Mouse (Mus musculus): ENCODE data around the gene Fam189b.
"Not testable (repeated sequence)": the region's sequence is repeated elsewhere in the genome, so short reads cannot be mapped to it uniquely, and the experiment has no call there.

Gene Fam189b

DNA sequence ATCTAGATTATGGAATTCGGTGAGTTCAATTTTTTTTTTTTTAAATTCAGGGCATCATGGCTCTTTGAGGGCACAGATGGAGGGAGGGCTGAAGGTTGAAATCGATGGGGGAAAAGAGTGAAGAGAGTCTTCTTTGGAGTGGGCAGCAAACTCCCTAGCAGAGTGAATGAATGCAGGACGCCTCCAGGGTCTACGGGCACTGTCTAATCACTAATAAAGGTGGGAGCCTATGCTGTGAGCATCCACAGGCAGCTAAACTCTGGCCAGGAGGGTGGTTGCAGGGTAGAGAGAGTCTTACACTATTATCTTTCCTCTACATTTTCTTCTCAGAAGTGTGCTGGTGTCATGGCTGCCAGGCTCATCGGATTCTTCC is 20.2 kb downstream of the Fam189b start:
- no peak for DNase-seq (ENCODE audit: low spot score in 2 of 2)

DNA sequence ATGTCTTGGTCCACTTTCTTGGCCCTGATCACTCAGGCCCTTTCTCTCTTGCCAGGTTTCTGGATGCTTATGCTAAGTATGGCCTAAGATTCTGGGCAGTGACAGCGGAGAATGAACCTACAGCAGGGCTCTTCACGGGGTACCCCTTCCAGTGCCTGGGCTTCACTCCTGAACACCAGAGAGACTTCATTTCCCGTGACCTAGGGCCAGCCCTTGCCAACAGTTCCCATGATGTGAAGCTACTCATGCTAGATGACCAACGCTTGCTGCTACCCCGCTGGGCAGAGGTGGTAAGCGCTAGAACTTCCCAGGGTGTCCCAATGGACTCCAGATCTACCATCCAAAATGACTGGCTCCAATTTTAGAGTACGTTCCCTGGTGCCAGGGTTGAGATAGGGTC is 23.1 kb downstream of the Fam189b start:
- no peak for DNase-seq (ENCODE audit: low spot score in 2 of 2)

DNA sequence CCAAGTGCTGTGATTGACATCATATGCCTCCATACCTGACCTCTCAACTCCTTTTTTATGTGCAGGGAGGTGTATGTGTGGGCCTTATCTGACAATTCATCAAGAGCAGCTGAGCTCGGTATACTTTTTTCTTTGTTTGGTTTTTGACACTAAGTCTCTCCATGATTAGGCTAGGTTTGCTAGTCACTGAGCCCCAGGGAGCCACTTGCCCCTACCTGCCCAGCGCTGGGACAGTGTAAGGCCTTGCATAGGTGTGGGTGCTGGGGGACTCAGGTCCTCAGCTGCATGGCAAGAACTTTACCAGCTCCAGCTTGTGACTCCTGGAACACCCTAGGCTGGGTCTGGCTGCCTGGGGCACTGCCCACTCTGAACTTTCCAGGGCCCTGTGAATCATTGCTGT is 23.8 kb downstream of the Fam189b start:
- DNase-seq (ENCODE audit: low spot score in 2 of 2), result no peak

DNA sequence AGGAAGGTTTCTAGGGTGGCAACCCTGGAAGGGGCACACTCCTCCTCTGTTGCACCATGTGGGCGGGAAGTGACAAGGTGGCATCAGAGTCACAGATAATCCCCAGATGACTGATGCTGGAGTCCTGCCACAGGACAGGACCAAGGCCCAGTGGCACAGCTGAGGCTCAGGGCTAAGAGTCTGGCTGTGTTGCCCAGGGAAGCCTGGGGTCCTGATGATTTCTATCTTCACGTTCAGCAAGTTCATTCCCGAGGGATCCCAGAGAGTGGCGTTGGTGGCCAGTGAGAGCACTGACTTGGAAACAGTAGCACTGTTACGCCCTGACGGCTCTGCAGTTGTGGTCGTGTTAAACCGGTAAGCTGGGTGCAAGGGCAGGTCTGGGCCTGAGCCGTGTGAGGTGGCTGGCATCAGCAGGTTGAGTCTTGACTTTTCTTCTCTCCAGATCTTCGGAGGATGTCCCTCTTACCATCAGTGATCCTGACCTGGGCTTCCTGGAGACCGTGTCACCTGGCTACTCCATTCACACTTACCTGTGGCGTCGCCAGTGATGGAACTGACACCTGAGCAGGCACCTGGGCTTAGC is 25.2 kb downstream of the Fam189b start:
- DNase-seq (ENCODE audit: low spot score in 2 of 2), result no peak

DNA sequence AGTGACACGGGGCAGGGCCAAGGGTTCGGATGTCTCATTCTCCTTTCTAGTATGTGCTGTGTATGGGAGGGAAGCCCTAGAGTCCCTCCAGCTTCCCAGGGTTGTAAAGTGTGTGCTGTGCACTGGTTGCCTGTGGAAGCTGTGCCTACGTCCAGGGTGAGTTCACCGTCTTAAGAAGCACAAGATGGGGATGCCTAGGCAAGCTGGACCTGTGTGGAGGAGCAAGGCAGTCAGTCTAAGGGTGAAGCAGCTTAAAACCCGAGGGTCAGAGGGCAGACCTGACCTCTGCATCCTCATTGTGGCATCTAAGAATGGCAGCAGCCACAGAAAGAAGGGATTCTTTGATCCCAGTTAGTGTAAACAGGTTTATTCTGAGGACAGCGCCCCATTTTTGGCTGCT is 25.8 kb downstream of the Fam189b start:
- no peak for DNase-seq (ENCODE audit: low spot score in 2 of 2)

DNA sequence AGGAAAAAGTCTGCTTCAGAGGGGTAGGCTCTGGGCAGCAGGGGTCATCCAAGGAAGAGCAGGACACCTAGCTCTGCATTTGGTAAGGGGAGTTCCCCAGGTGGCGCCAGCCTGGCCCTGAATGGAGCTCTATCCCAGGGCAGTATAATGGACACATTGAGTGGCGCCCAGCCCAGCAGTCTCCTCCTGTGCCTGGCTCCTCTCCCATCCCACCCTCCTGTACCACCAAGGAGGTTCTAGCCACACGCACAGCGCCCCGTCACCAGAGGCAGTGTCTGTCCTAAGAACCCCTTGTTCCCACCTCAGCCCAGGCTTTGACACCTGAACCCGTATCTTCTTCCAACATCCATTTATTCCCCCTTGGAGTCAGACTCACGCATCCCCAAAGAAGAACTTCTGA is 26.8 kb downstream of the Fam189b start:
- no peak for DNase-seq (ENCODE audit: low spot score in 2 of 2)

DNA sequence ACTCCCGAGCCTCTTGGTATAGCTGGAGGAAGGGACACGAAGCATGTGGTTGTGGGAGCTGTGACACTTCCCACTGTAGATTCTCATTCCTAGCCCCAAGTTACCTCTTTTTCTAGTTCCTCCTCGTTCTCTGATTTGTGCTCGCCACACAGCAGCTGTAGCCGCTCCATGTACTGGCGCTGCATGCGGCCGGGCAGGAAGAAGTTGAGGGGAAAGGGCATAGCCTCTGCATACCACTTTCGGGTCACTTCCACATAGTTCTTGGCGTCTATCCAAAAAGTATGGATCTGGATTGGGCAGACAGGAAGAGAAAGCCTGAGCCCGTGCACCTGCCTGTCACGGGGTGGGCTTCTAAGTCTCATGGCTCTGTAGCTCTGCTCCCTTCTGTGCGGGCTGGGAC is 27.2 kb downstream of the Fam189b start:
- DNase-seq (ENCODE audit: low spot score in 2 of 2), result no peak

DNA sequence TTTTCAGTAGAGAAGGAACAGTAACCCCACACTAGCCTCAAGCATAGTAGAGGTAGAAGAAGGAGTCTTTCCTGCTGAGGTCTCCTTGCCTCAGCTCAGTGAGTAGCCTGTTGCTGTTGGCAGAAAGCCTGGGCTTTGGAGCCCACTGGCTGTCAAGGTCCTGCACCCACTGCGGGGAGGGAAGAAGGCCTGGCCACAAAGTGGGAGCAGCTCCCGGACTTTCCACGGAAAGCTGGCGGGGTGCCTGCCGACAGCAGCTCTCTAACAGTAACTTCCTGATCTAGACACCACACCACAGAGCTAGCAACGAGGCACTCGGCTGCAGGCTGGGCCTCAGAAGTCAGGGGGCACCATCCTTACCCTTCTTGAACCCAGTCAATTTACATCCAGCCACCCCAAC is 27.8 kb downstream of the Fam189b start:
- DNase-seq (ENCODE audit: low spot score in 2 of 2), result no peak

DNA sequence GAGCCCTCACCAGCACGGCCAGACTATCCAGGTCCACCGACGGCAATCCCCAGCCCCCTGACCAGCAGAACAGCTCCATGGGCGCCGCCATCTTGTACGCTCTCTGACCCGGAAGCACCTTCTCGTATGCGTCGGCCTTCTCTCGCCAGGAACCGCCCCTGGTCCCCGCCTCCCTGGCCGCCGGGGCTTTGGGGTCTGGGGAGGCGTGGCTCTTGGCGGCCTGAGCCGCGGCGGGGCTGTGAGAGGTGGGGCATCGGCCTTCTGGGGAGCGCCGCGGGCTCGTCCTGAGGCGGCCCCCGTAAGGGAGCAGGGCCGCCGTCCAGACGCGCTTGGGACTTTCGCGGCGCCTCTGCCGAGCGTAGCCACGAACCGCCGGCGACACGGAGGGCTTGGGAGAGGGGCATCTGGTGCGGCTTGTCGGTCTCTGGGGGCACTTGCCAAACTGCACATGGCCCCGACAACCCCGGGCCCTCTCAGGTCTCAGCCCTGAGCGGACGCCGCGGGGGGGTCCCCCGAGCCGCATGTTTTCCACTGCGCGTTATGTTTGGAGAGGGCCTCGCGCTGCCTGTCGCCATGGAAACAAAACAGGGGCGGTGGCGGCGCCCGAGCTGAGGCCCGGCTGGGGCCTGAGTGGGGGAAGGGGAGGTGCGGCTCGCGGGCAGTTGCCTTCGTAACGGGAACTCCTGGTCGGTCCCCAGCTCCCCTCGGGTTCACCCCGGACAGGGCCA is 31.0 kb downstream of the Fam189b start:
- peak; percentile 88 to 90 for DNase-seq (ENCODE audit: low spot score in 2 of 2)

DNA sequence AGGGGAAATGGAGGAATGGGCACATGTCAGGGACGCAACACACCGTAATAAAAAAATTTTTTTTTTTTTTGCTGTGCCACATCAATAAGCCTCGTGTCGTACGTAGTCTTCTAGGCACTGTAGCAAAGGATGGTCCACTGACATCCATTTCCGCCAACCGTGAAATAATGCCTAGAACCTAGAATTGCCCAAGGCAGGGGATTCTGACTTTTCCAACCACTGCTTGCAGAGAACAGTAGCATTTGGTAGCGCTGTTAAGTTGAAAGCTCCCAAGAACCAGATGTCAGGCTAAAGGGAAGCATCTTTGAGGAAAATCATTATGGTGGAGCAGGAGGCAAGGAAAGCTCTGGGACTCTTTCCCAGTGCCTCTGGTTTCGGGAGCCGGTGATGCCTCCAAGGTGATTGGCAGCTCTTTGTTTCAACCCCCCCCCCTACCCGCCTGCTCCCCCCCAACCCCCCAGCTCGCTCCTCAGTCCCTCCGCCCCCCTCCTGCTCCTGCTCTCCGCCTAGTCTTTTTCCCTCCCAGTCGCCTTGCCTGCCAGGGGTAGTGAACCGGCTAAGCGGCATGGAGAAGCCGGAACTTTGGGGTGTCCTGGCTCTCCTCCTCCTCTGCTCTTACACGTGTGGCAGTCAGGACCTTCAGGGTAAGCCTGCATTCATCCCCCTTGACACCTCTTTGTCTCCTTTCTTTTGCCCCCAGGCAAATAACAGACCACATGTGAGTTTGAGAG is 31.9 kb downstream of the Fam189b start, which contains the start of gene Thbs3:
Gene Thbs3, plus strand, starts transcription at position 500 of the 731 bp plus-strand sequence.
- DNase-seq (ENCODE audit: low spot score in 2 of 2), result no peak

DNA sequence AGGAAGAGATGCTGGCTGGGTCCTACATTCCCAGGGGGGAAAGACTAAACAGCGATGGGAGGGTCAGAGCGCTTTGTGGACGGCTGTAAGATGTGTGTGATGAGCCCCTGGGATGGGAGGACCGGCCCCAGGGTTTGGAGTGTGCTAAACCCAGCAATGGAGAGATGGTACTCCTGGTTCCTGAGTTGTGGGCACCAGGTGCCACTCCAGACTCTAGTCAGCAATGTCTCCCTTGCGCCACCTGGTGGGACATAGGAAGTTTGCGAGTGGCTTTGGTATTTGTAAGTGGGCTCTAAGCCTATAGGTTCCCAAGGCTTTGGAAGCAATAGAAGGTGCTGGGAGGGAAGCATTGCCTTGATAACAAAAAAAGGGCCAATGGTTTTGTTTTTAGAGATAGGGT is 32.9 kb downstream of the Fam189b start:
- peak; percentile 71 to 74 for DNase-seq (ENCODE audit: low spot score in 2 of 2)

DNA sequence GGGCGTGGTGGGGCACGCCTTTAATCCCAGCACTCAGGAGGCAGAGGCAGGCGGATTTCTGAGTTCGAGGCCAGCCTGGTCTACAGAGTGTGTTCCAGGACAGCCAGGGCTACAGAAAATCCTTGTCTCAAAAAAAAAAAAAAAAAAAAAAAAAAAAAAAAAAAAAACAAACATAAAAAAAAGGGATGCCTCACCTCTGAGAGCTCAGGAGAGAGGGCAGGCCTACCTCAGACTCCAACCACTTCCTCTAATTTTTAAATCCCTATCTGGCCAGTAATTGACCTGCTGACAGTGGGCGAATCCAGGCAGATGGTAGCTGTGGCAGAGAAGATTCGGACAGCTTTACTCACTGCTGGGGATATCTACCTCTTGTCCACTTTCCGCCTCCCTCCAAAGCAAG is 33.5 kb downstream of the Fam189b start:
- DNase-seq (ENCODE audit: low spot score in 2 of 2), result not testable (repeated sequence)

DNA sequence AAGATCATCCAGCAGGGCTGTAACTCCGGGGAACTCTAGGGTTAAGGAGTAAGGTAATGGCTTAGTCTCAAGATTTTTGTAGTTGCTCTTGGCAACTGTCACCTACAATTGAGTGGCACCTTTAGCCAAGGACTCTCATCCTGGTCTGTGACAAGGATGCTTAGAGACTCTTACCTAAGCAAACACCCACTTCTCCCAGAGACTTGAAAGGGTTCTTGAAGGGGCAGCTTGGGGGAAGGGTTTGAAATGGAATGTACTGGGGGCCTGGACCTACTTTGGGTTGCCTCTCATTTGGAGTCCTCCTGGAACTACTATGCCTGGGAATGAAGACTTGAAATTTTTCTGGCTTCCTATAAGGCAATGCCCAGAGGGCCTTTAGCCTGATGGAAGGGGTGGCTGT is 35.3 kb downstream of the Fam189b start:
- no peak for DNase-seq (ENCODE audit: low spot score in 2 of 2)

DNA sequence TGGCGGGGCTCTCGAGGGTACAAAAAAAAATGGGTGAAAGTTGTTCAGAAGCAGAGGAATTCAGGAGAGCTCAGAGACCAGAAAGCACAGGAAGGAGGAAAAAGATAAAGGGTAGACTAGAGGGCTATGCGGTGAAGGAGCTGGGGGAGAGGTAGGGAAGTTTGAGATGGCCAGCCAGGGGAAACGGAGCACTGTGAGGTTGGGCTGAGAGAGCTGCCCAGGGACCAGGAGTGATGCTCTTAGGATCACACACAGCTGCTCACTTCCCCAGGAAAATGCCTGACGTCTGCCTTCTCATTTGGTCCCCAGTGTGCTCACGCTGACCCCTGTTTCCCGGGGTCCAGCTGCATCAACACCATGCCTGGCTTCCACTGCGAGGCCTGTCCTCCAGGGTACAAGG is 36.6 kb downstream of the Fam189b start:
- no peak for DNase-seq (ENCODE audit: low spot score in 2 of 2)

DNA sequence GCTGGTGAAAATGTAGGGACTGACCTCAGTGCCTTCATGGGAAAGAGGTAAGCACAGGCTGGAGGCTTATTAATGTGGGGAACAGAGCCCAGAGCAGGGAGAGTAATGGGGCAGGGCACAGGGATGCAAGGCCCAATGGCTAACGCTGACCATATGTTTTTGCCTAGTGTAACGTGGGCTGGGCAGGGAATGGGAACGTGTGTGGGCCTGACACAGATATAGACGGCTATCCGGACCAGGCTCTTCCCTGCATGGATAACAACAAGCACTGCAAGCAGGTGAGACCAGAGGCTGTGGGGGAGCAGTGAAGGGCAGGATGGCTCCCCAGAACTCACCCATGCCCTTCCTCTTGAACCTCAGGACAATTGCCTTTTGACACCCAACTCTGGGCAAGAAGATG is 38.2 kb downstream of the Fam189b start:
- DNase-seq (ENCODE audit: low spot score in 2 of 2), result no peak

DNA sequence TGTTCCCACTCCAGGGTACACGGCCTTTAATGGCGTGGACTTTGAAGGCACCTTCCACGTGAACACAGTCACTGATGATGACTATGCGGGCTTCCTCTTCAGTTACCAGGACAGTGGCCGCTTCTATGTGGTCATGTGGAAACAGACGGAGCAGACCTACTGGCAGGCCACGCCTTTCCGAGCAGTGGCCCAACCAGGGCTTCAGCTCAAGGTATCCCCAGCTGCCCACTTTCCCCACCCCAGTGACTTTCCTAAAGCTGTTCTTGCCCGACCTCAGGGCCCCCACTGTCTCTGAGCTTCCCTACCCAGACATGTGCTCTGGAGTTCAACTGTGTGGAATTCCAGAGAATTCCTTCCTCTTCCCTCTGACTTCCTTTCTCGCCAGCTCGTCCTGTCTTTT is 41.9 kb downstream of the Fam189b start:
- no peak for DNase-seq (ENCODE audit: low spot score in 2 of 2)

DNA sequence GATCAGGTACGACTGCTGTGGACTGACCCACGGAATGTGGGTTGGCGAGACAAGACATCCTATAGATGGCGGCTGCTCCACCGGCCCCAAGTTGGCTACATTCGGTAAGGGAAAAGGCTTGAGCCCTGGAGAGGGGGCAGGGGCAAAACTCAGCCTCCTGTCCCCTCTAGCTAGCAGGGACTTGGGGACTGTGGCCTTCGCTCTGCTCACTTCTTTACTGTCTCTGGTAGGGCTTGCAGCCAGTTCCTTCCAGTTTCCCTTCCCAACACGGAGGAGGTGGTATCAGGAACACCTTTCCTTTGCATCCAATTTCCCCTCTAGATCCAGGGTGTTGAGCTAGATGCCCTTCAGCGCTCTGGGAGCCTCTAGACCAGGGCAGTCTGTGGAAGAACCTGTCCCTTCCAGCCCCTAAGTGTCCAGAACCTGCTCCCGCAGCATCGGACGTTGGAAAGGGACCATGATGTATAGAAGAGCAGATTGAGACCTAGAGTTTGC is 42.4 kb downstream of the Fam189b start:
- DNase-seq (ENCODE audit: low spot score in 2 of 2), result no peak

DNA sequence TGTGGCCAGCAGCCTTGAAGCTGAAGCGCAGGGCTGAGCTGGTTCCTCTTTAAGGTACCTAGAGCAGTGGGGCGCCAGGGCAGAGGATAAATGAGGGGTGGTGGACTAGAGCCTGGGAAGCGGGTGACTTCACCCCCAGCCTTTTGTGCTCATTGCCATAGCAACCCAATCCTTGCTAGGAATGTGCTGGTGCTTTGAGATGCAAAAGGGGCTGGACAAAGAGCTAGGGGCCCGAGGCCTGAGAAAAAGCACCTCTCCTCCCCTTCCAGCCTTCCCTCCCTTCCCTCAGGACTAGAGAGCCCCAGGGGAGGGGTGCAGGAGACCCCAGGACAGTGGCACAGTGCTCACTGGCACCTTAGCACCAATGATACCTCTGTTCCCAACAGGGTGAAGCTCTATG is 43.0 kb downstream of the Fam189b start:
- no peak for DNase-seq (ENCODE audit: low spot score in 2 of 2)

DNA sequence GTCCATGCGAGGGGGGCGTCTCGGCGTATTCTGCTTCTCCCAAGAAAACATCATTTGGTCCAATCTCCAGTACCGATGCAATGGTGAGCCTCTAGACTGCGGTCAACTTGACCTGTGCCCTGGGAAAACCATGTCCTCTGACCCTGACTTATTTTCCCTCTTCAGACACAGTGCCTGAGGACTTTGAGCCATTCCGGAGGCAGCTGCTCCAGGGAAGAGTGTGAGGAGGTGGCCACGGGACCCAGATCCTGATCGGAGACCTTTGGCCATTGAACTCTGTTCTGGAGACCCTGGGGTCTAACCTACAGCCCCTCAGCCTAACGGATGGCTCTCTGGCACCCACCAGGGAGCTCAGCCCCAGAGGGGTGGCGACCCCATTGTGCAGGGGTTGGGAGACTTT is 43.4 kb downstream of the Fam189b start:
- no peak for DNase-seq (ENCODE audit: low spot score in 2 of 2)

DNA sequence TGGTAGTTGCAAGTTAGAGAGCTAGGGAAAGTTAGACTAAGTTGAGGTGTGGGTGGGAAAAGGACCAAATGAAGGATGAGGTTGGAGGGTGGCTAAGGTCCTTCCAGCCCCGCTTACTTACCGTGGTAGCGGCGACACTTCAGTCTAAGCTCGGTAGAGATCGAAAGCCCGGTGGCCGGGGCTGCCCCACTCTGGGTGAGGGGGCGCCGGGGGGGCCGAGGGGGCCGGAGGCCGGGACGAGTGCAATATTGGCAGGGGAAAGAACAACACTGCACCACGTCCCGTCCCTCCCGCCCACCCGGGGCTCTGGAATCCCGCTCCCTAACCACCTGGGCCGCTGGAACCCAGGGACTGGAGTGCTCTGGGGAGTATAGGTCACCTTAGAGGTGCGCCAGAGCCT is 44.0 kb downstream of the Fam189b start, which contains the start of gene Mtx1:
Gene Mtx1, minus strand, starts transcription at position 189 of the 400 bp plus-strand sequence.
- no peak for DNase-seq (ENCODE audit: low spot score in 2 of 2)

DNA sequence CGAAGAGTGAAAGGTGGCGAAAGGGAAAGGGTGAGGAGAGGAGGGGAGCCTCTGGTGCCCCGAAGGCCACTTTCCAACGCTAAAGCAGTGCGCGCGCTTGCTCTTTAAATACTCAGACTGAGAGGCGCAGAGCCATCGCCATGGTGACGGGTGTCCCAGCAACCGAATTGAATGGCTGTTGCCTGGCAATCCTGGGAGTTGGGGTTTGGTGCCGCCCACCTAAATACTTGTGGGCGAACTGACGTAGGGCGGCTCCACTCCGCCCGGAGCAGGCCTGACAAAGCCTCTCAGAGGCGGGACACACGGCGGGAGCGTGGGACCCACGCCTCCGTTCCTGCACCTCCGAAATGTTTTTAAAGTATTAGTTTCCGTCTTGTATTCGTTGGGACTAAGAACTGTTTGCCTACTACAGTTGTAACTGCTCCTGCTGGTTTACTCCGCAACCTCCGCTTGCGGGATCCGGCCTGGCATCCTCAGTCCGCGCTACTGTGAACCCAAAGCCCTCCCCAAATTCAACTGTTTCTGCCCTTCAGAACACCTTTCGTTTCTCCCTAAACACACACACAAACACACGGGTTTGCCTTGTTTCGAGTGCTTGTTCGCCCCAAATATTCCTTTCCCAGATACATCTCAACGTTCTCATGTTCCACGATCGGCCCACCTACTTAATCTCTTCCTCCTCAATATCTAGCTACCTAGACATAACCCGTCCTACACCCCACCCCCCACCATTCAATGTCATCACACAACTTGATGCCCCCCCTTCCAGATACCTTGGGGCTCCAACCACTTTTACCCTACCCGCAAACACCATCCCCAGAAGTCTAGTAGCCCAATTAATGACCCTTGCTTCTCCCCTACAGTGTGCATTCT is 44.6 kb downstream of the Fam189b start:
- DNase-seq (ENCODE audit: low spot score in 2 of 2), result peak in 1 of 2 experiments; percentile 53

DNA sequence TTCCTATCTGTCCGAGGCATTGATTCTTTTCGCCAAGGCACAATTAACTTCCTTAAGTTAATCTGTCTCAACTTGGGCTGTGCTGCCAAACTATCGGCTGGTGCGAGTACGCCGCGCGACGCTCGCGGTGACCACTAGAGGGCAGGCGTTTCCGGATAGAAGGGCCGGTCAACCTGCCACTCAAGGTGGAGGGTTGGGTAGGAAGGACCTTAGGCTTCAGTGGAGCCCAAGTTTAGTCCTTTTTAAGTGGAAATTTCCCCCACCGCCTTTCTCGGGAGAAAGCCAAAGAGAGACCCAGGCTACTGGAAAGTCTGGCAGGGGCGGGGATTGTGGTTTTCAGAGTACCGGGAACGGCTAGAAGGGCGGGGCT is 45.2 kb downstream of the Fam189b start:
- DNase-seq (ENCODE audit: low spot score in 2 of 2), result peak; percentile 82 to 85

Data from spleen, postnatal 36 days (tissue).